Mouse (Mus musculus): ENCODE measurements around the gene Sytl3.

DNA sequence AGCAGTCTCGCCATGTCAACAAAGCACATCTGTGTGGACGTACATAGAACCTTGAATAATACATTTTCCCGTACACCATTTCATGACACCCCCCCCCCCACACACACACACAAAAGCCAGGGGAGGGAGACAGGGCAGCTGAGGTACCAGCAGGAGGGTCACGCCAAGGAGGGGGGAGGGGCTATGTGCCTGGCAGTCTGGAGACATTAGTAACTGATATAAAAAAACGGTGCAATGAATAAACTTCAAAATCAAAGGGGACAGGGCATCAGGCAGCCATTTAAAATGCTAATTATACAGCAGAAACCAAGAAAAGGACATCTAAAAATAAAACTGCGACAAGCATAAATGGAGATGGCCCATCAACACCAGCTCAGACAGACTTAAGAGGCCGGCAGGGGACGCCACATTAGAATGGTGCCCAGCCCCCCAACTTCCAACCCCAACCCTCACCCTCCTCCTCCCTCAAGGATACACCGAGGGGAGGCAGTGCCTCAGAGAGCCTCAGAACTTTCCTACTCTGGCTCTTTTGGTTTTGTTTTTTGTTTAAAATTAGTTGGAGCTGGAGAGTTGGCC, 100.9 kb downstream of the Sytl3 start:
- TF ChIP-seq CTCF (IDR thresholded peaks at IDR 0.05; ENCODE audit: control insufficient read depth, insufficient read depth, insufficient read length): no peak
- TF ChIP-seq MAX (IDR thresholded peaks at IDR 0.05): no peak
